Mouse (Mus musculus) embryonic facial prominence, embryonic 11.5 days (tissue): Measurements from ENCODE around the gene Gsg1. TPM values are rescaled to one million over a fixed set of nuclear protein-coding genes. Genes with fewer than 3 reads are reported as not detected.

Source experiments
- ATAC-seq: fragments of 200-750 bp; cut with Nextera tagmentation; replicated peaks from 2 replicates; pipeline ENCODE4 v1.8.0; 2017; ENCODE audit warnings: low read depth; ENCODE audit not compliant: insufficient number of reproducible peaks, low FRiP score, low TSS enrichment
- DNase-seq: peaks from one replicate; pipeline ENCODE4 v3.0.0-alpha.2; 2015; ENCODE audit warnings: low spot score
- H3K27ac ChIP-seq: fragments of 300-500 bp; sonication (generic); replicated peaks from 2 replicates; pipeline ENCODE4 v1.5.1; 2014; ENCODE audit warnings: mild to moderate bottlenecking, low read depth, low read length, control low read depth
- H3K27me3 ChIP-seq: fragments of 300-500 bp; sonication (generic); 2 replicates; pipeline ENCODE4 v1.6.1; 2014; ENCODE audit warnings: mild to moderate bottlenecking, low read length, moderate library complexity, mixed read lengths; ENCODE audit not compliant: control insufficient read depth, insufficient read depth
- H3K36me3 ChIP-seq: fragments of 300-500 bp; sonication (generic); replicated peaks from 2 replicates; pipeline ENCODE4 v1.6.1; 2014; ENCODE audit warnings: low read depth, mild to moderate bottlenecking, low read length, moderate library complexity, mixed read lengths; ENCODE audit not compliant: control insufficient read depth, insufficient read depth
- H3K4me1 ChIP-seq: fragments of 300-500 bp; sonication (generic); 2 replicates; pipeline ENCODE4 v1.6.1; 2014; ENCODE audit warnings: low read length, mixed read lengths; ENCODE audit not compliant: control insufficient read depth, insufficient read depth
- H3K4me2 ChIP-seq: fragments of 300-500 bp; sonication (generic); 2 replicates; pipeline ENCODE4 v1.6.1; 2014; ENCODE audit warnings: low read depth, mild to moderate bottlenecking, control low read depth, low read length, moderate library complexity
- H3K4me3 ChIP-seq: fragments of 300-500 bp; sonication (generic); 2 replicates; pipeline ENCODE4 v1.5.1; 2014; ENCODE audit warnings: low read depth, low read length, control low read depth
- H3K9ac ChIP-seq: fragments of 300-500 bp; sonication (generic); replicated peaks from 2 replicates; pipeline ENCODE4 v1.6.1; 2014; ENCODE audit warnings: mild to moderate bottlenecking, control low read depth, low read length
- H3K9me3 ChIP-seq: fragments of 300-500 bp; sonication (generic); replicated peaks from 2 replicates; pipeline ENCODE4 v1.6.1; 2016; ENCODE audit warnings: mild to moderate bottlenecking, low read length, inconsistent platforms, mixed read lengths; ENCODE audit not compliant: control insufficient read depth
- WGBS: fragments of 180-500 bp; shearing (Covaris S2); extraction: QIAGEN DNeasy Blood & Tissue Kit; methylation state at CpG from one replicate; pipeline ENCODE4 v1.1.7; 2014; 5-methylcytosine and 5-hydroxymethylcytosine counted together
- polyA plus RNA-seq: library from polyadenylated mRNA; unstranded; fragments of >200 nt; fragmentation: Nextera tagmentation; extraction: Ambion mirVana; gene quantifications from 2 replicates; pipeline ENCODE4 v1.2.1, GENCODE M21; 2014

Gene Gsg1
- polyA plus RNA-seq, 1 experiment from 2014 or later, result 0.46 TPM

DNA sequence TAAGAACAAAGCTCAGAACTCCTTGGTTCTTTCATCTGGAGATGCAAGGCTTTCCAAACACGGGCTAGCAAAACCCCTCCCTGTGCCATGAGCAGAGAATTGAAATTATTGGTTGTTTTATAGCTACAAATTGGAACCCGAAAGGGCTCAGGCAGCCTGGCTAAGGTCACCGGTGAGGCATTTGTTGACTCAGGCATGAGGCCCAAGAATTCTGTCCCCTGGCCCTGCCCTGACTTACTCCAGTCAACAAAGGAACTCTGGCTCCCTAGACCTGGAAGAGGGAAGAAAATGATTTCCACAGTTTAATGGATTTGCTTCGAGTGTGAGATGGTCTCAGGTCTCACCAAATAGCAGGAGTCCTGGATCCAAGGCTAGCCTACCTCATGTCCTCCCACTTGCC, 38.2 kb upstream of the Gsg1 start:
- ATAC-seq (no peak), DNase-seq (no peak)
- Histone ChIP-seq H3K4me3 (no peak overlapping the region), H3K27ac (no peak overlapping the region), H3K9me3 (no peaks in the 10 kb centered on the region), H3K36me3 (no peaks in the 10 kb centered on the region), H3K27me3 (no peaks in the 10 kb centered on the region), H3K4me2 (no peak overlapping the region), H3K9ac (no peak overlapping the region), H3K4me1 (no peaks in the 10 kb centered on the region; the same call in 1 of the 2 replicates)
- WGBS, result 68% methylated on average over 4 of the region's 4 CpGs

DNA sequence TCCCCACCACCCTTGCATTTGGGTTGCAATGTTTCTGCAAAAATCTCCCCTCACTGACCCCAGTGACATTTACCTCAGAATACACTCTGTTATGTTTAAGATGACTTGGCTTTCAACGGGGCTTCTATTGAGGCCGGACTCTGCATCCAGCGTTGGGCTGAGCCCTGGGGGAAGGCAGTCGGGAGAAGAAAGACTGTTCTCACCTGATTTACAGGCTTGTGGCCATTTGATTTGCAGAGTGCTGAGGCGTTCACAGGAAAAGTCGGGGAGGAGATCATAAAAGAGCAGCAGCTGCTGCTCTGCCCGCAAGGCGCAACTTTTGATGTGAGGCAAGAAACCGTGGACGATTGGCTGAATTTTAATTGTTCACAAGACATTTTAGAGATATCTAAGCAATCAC, 25.7 kb upstream of the Gsg1 start:
- Histone ChIP-seq H3K4me3 (no peak overlapping the region), H3K27ac (no peak overlapping the region), H3K36me3 (no peaks in the 10 kb centered on the region), H3K9ac (no peak overlapping the region), H3K4me2 (no peak overlapping the region), H3K27me3 (no peaks in the 10 kb centered on the region), H3K4me1 (no peaks in the 10 kb centered on the region), H3K9me3 (no peaks in the 10 kb centered on the region)
- no peak for DNase-seq
- no peak for ATAC-seq
- WGBS, result 58% methylated on average over 10 of the region's 10 CpGs

DNA sequence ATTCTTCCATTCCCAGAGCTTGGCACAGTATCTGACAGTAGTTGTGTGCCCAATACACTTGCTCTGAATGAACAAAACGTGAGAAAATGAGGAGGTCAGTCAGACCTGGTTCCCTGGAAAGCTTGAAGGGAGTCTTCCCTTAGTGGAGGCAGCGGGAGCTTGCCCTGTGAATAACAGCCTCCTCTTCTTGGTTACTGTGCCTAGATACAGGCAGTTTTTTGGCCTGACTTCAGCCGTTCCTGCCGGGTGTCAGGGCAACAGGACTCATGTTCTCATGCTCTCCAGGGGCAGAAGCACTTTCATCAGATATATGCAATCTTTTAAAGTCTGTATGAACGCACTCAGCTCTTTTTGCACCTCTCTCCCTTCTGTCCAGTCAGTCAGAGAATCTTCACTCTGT, 25.1 kb upstream of the Gsg1 start:
- Histone ChIP-seq H3K4me2 (no peak overlapping the region), H3K27me3 (no peaks in the 10 kb centered on the region), H3K27ac (no peak overlapping the region), H3K36me3 (no peaks in the 10 kb centered on the region), H3K4me3 (no peak overlapping the region), H3K9ac (no peak overlapping the region), H3K9me3 (no peaks in the 10 kb centered on the region), H3K4me1 (no peaks in the 10 kb centered on the region)
- no peak for ATAC-seq
- WGBS, result 69% methylated on average over 5 of the region's 5 CpGs
- DNase-seq, result no peak

DNA sequence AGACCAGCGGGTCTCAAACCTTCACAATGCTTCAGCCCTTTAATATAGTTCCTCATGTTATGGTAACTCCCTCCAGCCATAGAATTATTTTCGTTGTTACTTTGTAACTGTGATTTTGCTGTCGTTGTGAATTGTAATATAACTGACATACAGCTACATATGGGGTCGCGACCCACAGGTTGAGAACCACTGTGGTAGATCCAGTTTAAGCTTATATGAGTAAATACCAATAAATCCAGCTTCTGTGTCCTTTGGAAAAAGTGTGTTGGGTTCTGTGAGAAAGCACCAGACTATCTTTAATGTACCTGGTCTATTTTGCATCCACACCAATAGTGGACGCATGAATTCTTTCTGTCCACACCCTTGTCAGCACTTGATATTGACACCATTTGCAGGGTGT, 24.2 kb upstream of the Gsg1 start:
- no peak for DNase-seq
- H3K4me2 ChIP-seq, result no peak overlapping the region
- no peak overlapping the region for H3K27ac ChIP-seq
- ATAC-seq, result no peak
- H3K4me3 ChIP-seq, result no peak overlapping the region
- no peaks in the 10 kb centered on the region for H3K4me1 ChIP-seq
- WGBS, result 85% methylated on average over 6 of the region's 6 CpGs
- H3K9me3 ChIP-seq, result no peaks in the 10 kb centered on the region
- H3K27me3 ChIP-seq, result no peaks in the 10 kb centered on the region
- no peaks in the 10 kb centered on the region for H3K36me3 ChIP-seq
- H3K9ac ChIP-seq, result no peak overlapping the region

DNA sequence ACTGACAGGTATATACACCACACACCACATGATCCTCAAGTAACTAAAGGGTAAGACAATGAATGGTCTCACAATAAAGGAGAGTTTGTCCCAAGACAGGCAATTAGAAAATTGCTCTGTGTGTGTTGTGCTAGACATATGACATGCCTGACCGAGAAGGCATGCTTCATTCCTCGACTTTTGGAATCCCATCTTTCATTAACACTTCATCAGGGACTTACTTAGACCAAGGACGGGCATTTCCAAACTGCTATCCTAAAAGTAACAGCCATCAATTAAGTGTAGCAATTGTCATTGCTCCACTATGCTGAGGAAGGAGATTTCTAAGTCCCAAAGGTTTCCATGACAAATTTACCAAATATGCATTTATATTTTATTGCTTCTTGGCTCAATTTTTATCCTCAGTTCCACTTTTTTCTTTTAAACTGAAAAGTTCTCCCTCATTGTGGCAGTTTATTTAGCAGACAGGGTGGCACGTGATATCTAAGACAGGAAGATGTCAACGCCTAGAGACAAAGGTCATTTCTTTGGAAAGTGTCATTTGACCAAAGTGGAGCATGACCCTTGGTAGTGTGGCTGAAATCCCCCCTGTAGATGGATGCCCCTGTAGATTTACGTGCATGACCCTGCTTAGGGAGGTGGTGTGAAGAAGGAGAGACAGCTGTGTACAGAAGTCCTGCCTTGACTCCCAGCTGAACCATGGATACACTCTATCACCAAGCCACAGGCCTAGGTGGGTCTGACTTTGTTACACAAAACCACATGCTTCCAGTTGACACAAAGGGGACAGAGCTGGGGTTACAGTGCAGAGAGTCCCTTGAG, 22.5 kb upstream of the Gsg1 start:
- WGBS, result 68% methylated on average over 6 of the region's 6 CpGs
- DNase-seq, result no peak
- no peak overlapping the region for H3K4me2 ChIP-seq

DNA sequence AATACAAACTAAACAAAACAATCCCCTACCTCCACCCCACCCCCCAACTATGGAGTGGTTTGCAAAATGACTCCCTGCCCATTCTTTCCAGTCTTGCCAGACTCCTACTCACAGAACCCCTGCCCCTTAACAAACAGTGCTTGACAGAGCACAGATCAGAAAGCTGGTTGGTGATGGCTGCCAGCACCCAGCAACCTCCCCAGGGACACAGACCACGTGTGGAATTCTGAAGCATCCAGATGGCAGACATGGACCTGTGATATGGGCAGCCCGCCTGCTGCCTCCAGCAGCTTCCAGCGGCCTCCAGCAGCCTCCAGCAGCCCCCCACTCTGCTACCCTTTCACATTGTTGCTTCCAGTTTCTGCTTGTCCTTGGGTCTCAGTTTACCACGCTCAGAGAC, 21.1 kb upstream of the Gsg1 start:
- Histone ChIP-seq H3K27ac (no peak overlapping the region), H3K4me1 (no peaks in the 10 kb centered on the region), H3K4me2 (no peak overlapping the region), H3K9ac (no peak overlapping the region), H3K4me3 (no peak overlapping the region), H3K36me3 (no peaks in the 10 kb centered on the region), H3K9me3 (no peaks in the 10 kb centered on the region), H3K27me3 (no peaks in the 10 kb centered on the region)
- no peak for ATAC-seq
- no peak for DNase-seq
- WGBS, result 70% methylated on average over 4 of the region's 4 CpGs

More for the DNA sequence above, 22.5 kb upstream of the Gsg1 start:
- H3K9ac ChIP-seq, result no peak overlapping the region
- H3K4me1 ChIP-seq, result no peaks in the 10 kb centered on the region
- H3K4me3 ChIP-seq, result no peak overlapping the region
- no peak overlapping the region for H3K27ac ChIP-seq
- no peaks in the 10 kb centered on the region for H3K9me3 ChIP-seq
- ATAC-seq, result no peak
- no peaks in the 10 kb centered on the region for H3K27me3 ChIP-seq
- no peaks in the 10 kb centered on the region for H3K36me3 ChIP-seq

DNA sequence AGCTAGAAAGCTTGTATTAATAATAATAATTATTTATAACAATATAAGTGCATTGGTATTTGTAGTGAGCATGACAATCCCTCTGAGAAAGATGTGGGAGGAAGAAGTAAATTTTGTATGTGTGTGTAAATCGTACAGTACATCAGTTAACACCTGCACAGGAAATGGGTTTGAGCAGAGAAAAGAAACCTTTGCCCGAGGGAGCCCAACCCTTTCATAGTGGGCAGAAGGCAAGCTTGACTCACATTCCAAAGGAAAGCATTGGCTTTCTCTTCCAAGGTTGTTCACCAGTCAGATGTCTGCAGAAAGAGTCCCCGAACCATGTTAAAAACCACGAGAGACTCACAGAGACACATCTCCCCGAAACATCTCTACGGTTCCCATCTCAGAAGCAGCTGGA, 18.9 kb upstream of the Gsg1 start:
- ATAC-seq, result no peak
- Histone ChIP-seq H3K4me3 (no peak overlapping the region), H3K27ac (no peak overlapping the region), H3K4me1 (no peaks in the 10 kb centered on the region), H3K27me3 (no peaks in the 10 kb centered on the region), H3K4me2 (no peak overlapping the region), H3K9ac (no peak overlapping the region), H3K9me3 (no peaks in the 10 kb centered on the region), H3K36me3 (no peaks in the 10 kb centered on the region)
- DNase-seq, result no peak
- 85% methylated on average over 6 of the region's 6 CpGs for WGBS

DNA sequence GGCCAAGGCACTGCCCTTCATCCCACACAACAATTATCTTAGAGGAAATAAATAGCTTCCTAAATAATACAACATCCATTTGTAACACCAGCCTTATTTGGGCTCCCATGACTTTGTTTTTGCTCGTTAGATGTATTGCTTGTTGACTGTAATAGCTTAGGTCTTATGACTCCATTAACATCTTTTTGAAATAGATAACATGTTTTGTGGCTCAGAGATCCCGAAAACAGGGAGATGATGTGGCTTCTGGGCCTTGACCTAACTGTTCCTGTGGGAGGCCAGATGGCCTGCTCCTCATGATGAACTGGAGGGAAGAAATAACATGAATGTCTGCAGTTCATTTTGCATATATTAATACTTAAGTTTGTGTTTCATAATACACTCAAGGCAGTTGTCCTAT, 17.6 kb upstream of the Gsg1 start:
- Histone ChIP-seq H3K4me3 (no peak overlapping the region), H3K9me3 (no peaks in the 10 kb centered on the region), H3K4me1 (no peaks in the 10 kb centered on the region), H3K27me3 (no peaks in the 10 kb centered on the region), H3K4me2 (no peak overlapping the region), H3K27ac (no peak overlapping the region), H3K9ac (no peak overlapping the region), H3K36me3 (no peaks in the 10 kb centered on the region)
- WGBS, result 81% methylated on average over 2 of the region's 2 CpGs
- no peak for DNase-seq
- ATAC-seq, result no peak
